Mouse (Mus musculus) heart, embryonic 13.5 days (tissue): ENCODE measurements around the gene Agap3. TPM values are rescaled to one million over a fixed set of nuclear protein-coding genes. Genes with fewer than 3 reads are reported as not detected.
A peak's percentile ranks its signal among the peaks of the same experiment; 100 is the strongest.

Experiments used
- ATAC-seq: fragments of 200-750 bp; cut with Nextera tagmentation; 2 replicates; pipeline ENCODE4 v1.8.0; 2017; ENCODE audit warnings: moderate TSS enrichment; ENCODE audit not compliant: insufficient number of reproducible peaks, low FRiP score, low TSS enrichment; ENCODE audit errors: extremely low read depth
- H3K27ac ChIP-seq: fragments of 300-500 bp; sonication (generic); replicated peaks from 2 replicates; pipeline ENCODE4 v1.5.1; 2015; ENCODE audit warnings: moderate library complexity, mild to moderate bottlenecking, inconsistent platforms
- H3K27me3 ChIP-seq: fragments of 300-500 bp; sonication (generic); replicated peaks from 2 replicates; pipeline ENCODE4 v1.6.1; 2015; ENCODE audit warnings: mild to moderate bottlenecking, inconsistent platforms
- H3K36me3 ChIP-seq: fragments of 300-500 bp; sonication (generic); 2 replicates; pipeline ENCODE4 v1.6.1; 2015; ENCODE audit warnings: mild to moderate bottlenecking, inconsistent platforms
- H3K4me1 ChIP-seq: fragments of 300-500 bp; sonication (generic); 2 replicates; pipeline ENCODE4 v1.6.1; 2015; ENCODE audit warnings: inconsistent platforms
- H3K4me2 ChIP-seq: fragments of 300-500 bp; sonication (generic); 2 replicates; pipeline ENCODE4 v1.6.1; 2015; ENCODE audit warnings: inconsistent platforms, mild to moderate bottlenecking, moderate library complexity
- H3K4me3 ChIP-seq: fragments of 300-500 bp; sonication (generic); 2 replicates; pipeline ENCODE4 v1.5.1; 2015; ENCODE audit warnings: moderate library complexity, mild to moderate bottlenecking, inconsistent platforms
- H3K9ac ChIP-seq: fragments of 300-500 bp; sonication (generic); 2 replicates; pipeline ENCODE4 v1.6.1; 2015; ENCODE audit warnings: inconsistent platforms, mild to moderate bottlenecking, moderate library complexity
- H3K9me3 ChIP-seq: fragments of 300-500 bp; sonication (generic); 2 replicates; pipeline ENCODE4 v1.6.1; 2016; ENCODE audit warnings: inconsistent platforms
- WGBS: fragments of 180-500 bp; shearing (Covaris S2); methylation state at CpG from one replicate; pipeline ENCODE4 v1.1.7; 2015; ENCODE audit warnings: mixed read lengths; 5-methylcytosine and 5-hydroxymethylcytosine counted together
- polyA plus RNA-seq: library from polyadenylated mRNA; unstranded; fragments of >200 nt; fragmentation: Nextera tagmentation; extraction: Ambion mirVana; gene quantifications from 2 replicates; pipeline ENCODE4 v1.2.1, GENCODE M21; 2015

Agap3 gene
- 14.4 and 16.5 TPM in 2 replicates for polyA plus RNA-seq

GRCm38 (mm10) chr5:24452030-24452690 is at the start of gene Agap3:
Gene Agap3 (plus strand): TSS chr5:24452177.
- Histone ChIP-seq H3K4me2 (peak within 1 kb of the TSS; percentile 98), H3K27ac (peak within 1 kb of the TSS; percentile 91), H3K4me3 (peak within 1 kb of the TSS; percentile 90), H3K27me3 (peaks cover 5% of the 10 kb centered on the region; the same call in 1 of the 2 replicates), H3K9me3 (no peaks in the 10 kb centered on the region), H3K4me1 (peaks cover 55% of the 10 kb centered on the region), H3K9ac (peak within 1 kb of the TSS; percentile 99), H3K36me3 (no peaks in the 10 kb centered on the region)
- WGBS = under 1% methylated on average over 50 of the region's 85 CpGs
- ATAC-seq = no peak; the same call in 1 of the 2 replicates

GRCm38 (mm10) chr5:24404594-24405360 is 47.2 kb upstream of the Agap3 start:
- H3K27me3 ChIP-seq = no peaks in the 10 kb centered on the region
- H3K4me3 ChIP-seq = no peak overlapping the region
- no peaks in the 10 kb centered on the region for H3K4me1 ChIP-seq
- no peak overlapping the region for H3K27ac ChIP-seq
- 77% methylated on average over 6 of the region's 6 CpGs for WGBS
- no peaks in the 10 kb centered on the region for H3K9me3 ChIP-seq
- peaks cover 96% of the 10 kb centered on the region for H3K36me3 ChIP-seq
- ATAC-seq = no peak
- no peak overlapping the region for H3K4me2 ChIP-seq
- H3K9ac ChIP-seq = no peak overlapping the region

- Histone ChIP-seq H3K27me3 (no peaks in the 10 kb centered on the region), H3K27ac (no peak overlapping the region), H3K4me3 (no peak overlapping the region), H3K4me1 (no peaks in the 10 kb centered on the region), H3K9me3 (no peaks in the 10 kb centered on the region), H3K4me2 (no peak overlapping the region), H3K36me3 (peaks cover 92% of the 10 kb centered on the region), H3K9ac (no peak overlapping the region)
- 53% methylated on average over 3 of the region's 3 CpGs for WGBS
- no peak for ATAC-seq
Measured at GRCm38 (mm10) chr5:24405389-24405876, 46.5 kb upstream of the Agap3 start.

- Histone ChIP-seq H3K27ac (no peak overlapping the region), H3K27me3 (peaks cover 2% of the 10 kb centered on the region), H3K9ac (no peak overlapping the region), H3K4me2 (no peak overlapping the region), H3K9me3 (no peaks in the 10 kb centered on the region), H3K4me1 (peaks cover 4% of the 10 kb centered on the region; the same call in 1 of the 2 replicates), H3K4me3 (no peak overlapping the region), H3K36me3 (peaks cover 62% of the 10 kb centered on the region)
- WGBS = 83% methylated on average over 13 of the region's 13 CpGs
- ATAC-seq = no peak
Measured at GRCm38 (mm10) chr5:24408651-24409050, 43.3 kb upstream of the Agap3 start.

- WGBS = 89% methylated on average over 2 of the region's 2 CpGs
Measured at GRCm38 (mm10) chr5:24409466-24409865, 42.5 kb upstream of the Agap3 start.

GRCm38 (mm10) chr5:24412063-24412462 is 39.9 kb upstream of the Agap3 start:
- 70% methylated on average over 2 of the region's 2 CpGs for WGBS
- peaks cover 29% of the 10 kb centered on the region for H3K36me3 ChIP-seq
- H3K27me3 ChIP-seq = peaks cover 18% of the 10 kb centered on the region
- H3K9me3 ChIP-seq = no peaks in the 10 kb centered on the region
- no peak overlapping the region for H3K27ac ChIP-seq
- ATAC-seq = no peak
- H3K4me1 ChIP-seq = peaks cover 11% of the 10 kb centered on the region
- no peak overlapping the region for H3K9ac ChIP-seq
- H3K4me2 ChIP-seq = no peak overlapping the region
- no peak overlapping the region for H3K4me3 ChIP-seq

More at GRCm38 (mm10) chr5:24409466-24409865, 42.5 kb upstream of the Agap3 start:
- Histone ChIP-seq H3K9ac (no peak overlapping the region), H3K36me3 (peaks cover 53% of the 10 kb centered on the region), H3K27ac (no peak overlapping the region), H3K9me3 (no peaks in the 10 kb centered on the region), H3K4me3 (no peak overlapping the region), H3K4me2 (no peak overlapping the region), H3K27me3 (peaks cover 9% of the 10 kb centered on the region), H3K4me1 (peaks cover 4% of the 10 kb centered on the region; the same call in 1 of the 2 replicates)
- no peak for ATAC-seq

- Histone ChIP-seq H3K4me3 (no peak within 1 kb of the TSS), H3K4me1 (peaks cover 11% of the 10 kb centered on the region), H3K9ac (no peak within 1 kb of the TSS), H3K36me3 (peaks cover 18% of the 10 kb centered on the region), H3K27ac (no peak within 1 kb of the TSS), H3K27me3 (peaks cover 18% of the 10 kb centered on the region), H3K4me2 (no peak within 1 kb of the TSS), H3K9me3 (no peaks in the 10 kb centered on the region)
- ATAC-seq = no peak
- 36% methylated on average over 11 of the region's 11 CpGs for WGBS
Measured at GRCm38 (mm10) chr5:24413042-24413693, 38.8 kb upstream of the Agap3 start, which contains the start of gene Asic3. Gene Asic3 (plus strand): TSS chr5:24413392.

- Histone ChIP-seq H3K9ac (no peak overlapping the region), H3K4me1 (peaks cover 11% of the 10 kb centered on the region), H3K9me3 (no peaks in the 10 kb centered on the region), H3K36me3 (peaks cover 17% of the 10 kb centered on the region), H3K4me3 (no peak overlapping the region), H3K27ac (no peak overlapping the region), H3K4me2 (no peak overlapping the region), H3K27me3 (peaks cover 18% of the 10 kb centered on the region)
- WGBS = 74% methylated on average over 13 of the region's 13 CpGs
- ATAC-seq = no peak
Measured at GRCm38 (mm10) chr5:24413938-24414337, 38.0 kb upstream of the Agap3 start.

GRCm38 (mm10) chr5:24416222-24416736 is 35.7 kb upstream of the Agap3 start:
- Histone ChIP-seq H3K36me3 (peaks cover 28% of the 10 kb centered on the region), H3K4me3 (no peak overlapping the region), H3K27ac (no peak overlapping the region), H3K4me2 (peak overlapping the region; percentile 39), H3K9me3 (no peaks in the 10 kb centered on the region), H3K9ac (no peak overlapping the region), H3K27me3 (peaks cover 18% of the 10 kb centered on the region), H3K4me1 (peaks cover 11% of the 10 kb centered on the region)
- 2% methylated on average over 21 of the region's 21 CpGs for WGBS
- ATAC-seq = peak; percentile 25

GRCm38 (mm10) chr5:24417587-24417986 is 34.4 kb upstream of the Agap3 start:
- H3K4me3 ChIP-seq = no peak overlapping the region
- ATAC-seq = no peak
- no peak overlapping the region for H3K9ac ChIP-seq
- WGBS = 76% methylated on average over 10 of the region's 10 CpGs
- H3K4me1 ChIP-seq = peaks cover 14% of the 10 kb centered on the region
- no peak overlapping the region for H3K4me2 ChIP-seq
- peaks cover 37% of the 10 kb centered on the region for H3K36me3 ChIP-seq
- H3K27ac ChIP-seq = no peak overlapping the region
- no peaks in the 10 kb centered on the region for H3K9me3 ChIP-seq
- H3K27me3 ChIP-seq = peaks cover 18% of the 10 kb centered on the region

GRCm38 (mm10) chr5:24420381-24420780 is 31.6 kb upstream of the Agap3 start:
- no peak overlapping the region for H3K4me3 ChIP-seq
- H3K36me3 ChIP-seq = peaks cover 37% of the 10 kb centered on the region
- 81% methylated on average over 9 of the region's 9 CpGs for WGBS
- H3K9ac ChIP-seq = no peak overlapping the region
- H3K4me2 ChIP-seq = no peak overlapping the region
- H3K9me3 ChIP-seq = no peaks in the 10 kb centered on the region
- ATAC-seq = no peak
- 0 out of 2 replicates have a peak, but pooled peaks cover under 1% of the 10 kb centered on the region for H3K27me3 ChIP-seq
- H3K4me1 ChIP-seq = peaks cover 24% of the 10 kb centered on the region
- H3K27ac ChIP-seq = no peak overlapping the region
